Mouse (Mus musculus): ENCODE measurements around the gene Por.

The Por gene

GRCm38 (mm10) chr5:135777796-135778470 lies 108.1 kb downstream of the Por start, which contains the start of gene Styxl1:
Gene Styxl1, minus strand, starts transcription at chr5:135778385.
- DNase-seq (ENCODE audit: low spot score), result peak; percentile 23

GRCm38 (mm10) chr5:135778471-135779445 lies 108.9 kb downstream of the Por start, which contains the start of gene Mdh2:
Gene Mdh2, plus strand, starts transcription at chr5:135778480.
- DNase-seq (ENCODE audit: low spot score), result peak; percentile 99

- DNase-seq (ENCODE audit: low spot score), result no peak
These were observed 110.5 kb downstream of the Por start for GRCm38 (mm10) chr5:135780331-135780730.

GRCm38 (mm10) chr5:135782901-135783300 lies 113.1 kb downstream of the Por start:
- no peak for DNase-seq (ENCODE audit: low spot score)
